Mouse (Mus musculus) liver, adult 2 months (tissue): Measurements from ENCODE around the gene Nrxn3.

Experiments
- CTCF ChIP-seq: fragments of 200-500 bp; IDR thresholded peaks from 2 replicates; pipeline ENCODE4 v1.5.1; 2011; ENCODE audit warnings: low read depth, low read length, control low read depth
- POLR2A ChIP-seq: fragments of 200-500 bp; IDR thresholded peaks from 2 replicates; pipeline ENCODE4 v1.6.1; 2011; ENCODE audit warnings: low read length, control low read depth; ENCODE audit not compliant: insufficient read depth; ENCODE audit errors: extremely low read depth

DNA sequence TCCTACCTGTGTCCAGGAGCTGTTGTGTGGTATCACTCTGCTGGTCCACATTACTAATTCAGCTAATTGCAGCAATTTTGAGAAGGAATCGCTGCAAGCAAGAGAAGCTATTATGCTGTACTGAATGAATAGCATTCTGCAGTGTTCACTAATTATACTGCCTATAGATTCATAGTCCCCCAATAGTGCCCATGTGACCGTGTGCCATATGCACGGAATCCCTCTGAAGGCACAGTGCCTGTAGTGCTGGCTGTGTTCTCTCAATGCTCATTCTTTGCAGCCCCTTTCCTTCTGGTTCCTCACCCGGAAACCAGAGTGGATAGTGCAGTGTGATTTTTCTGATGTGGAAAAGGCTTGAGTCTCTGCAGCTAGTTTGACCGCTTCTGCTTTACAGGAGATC, 1560.3 kb downstream of the Nrxn3 start:
- TF ChIP-seq POLR2A, result no peak
- TF ChIP-seq CTCF, result no peak
